8 mouse cellular contexts compared by ENCODE assay signal in genomic region chr6:18031509-18032010, GRCm38 (mm10). TPM values are rescaled to one million over a fixed set of nuclear protein-coding genes. Genes with fewer than 3 reads are reported as not detected.
DNase-seq lines count a peak whose midpoint lies in the region; ATAC-seq and TF ChIP-seq lines count a peak whose summit lies in the region.

No protein-coding gene starts in this region.

- ATAC-seq in frontal cortex, adult (ENCODE audit: low TSS enrichment) = peak; percentile 82
- peak; percentile 59 to 63 for ATAC-seq in hematopoietic stem cell, adult 5-6 weeks (replicated peaks in 1 of 2; ENCODE audit: insufficient read depth in 1 of 2, low FRiP score in 2 of 2, low TSS enrichment in 1 of 2, low read depth in 1 of 2, poor library complexity in 2 of 2, severe bottlenecking in 2 of 2)
- no peak for ATAC-seq in inflammation-experienced regulatory T-cells, adult 6 months

- intact Hi-C loops in left cerebral cortex, adult 2 months (cut with DNase I) = loop anchor here (2.0 to 5.0 kb wide), 2 partner anchors 19 to 109 kb away; no protein-coding TSS in a partner anchor

- no peak for DNase-seq in layer of hippocampus, adult 2 months (ENCODE audit: low spot score in 2 of 2)
- no peak for DNase-seq in layer of hippocampus, adult 11-12 months (ENCODE audit: low spot score)
- peak; percentile 37 to 65 for DNase-seq in left cerebral cortex, adult 2 months (ENCODE audit: extremely low spot score in 1 of 2, low spot score in 2 of 2)
- DNase-seq in lung, postnatal 14 days = peak; percentile 59
- DNase-seq in ovary, postnatal 36 days (ENCODE audit: low spot score) = peak; percentile 53

- peak overlapping the region; percentile 49 for H3K4me3 ChIP-seq in layer of hippocampus, adult 2 months
- H3K4me3 ChIP-seq in left cerebral cortex, adult 2 months = peak overlapping the region; percentile 42

- TF ChIP-seq CTCF in layer of hippocampus, adult 2 months (conservative IDR thresholded peaks at IDR 0.05) = no peak
- no peak for TF ChIP-seq CTCF in left cerebral cortex, adult 2 months (IDR thresholded peaks at IDR 0.05)

- H3K27ac ChIP-seq in layer of hippocampus, adult 2 months = no peak overlapping the region
- no peak overlapping the region for H3K27ac ChIP-seq in left cerebral cortex, adult 2 months

RNA-seq across cellular contexts. Expression of gene Wnt2, which starts 1.2 kb away (rescaled TPM):
- 1 to 10 TPM; 6.1 to 7.3 TPM for total RNA-seq in layer of hippocampus, adult 2 months (2021)
- total RNA-seq in hematopoietic stem cell, adult 5-6 weeks (2017) = not detected in 2 replicates
- total RNA-seq in left cerebral cortex, adult 2 months (2021) = 1 to 10 TPM; 6.7 to 6.8 TPM
- not detected for polyA plus RNA-seq in inflammation-experienced regulatory T-cells, adult 6 months (2017; shearing (Covaris generic))

Comparison
In these comparisons a context has a peak if more than half of its experiments do, and no peak if none do; other contexts are left out.
1. DNase-seq: peak in left cerebral cortex, adult 2 months (2 of 2), lung, postnatal 14 days (single experiment) and ovary, postnatal 36 days (single experiment); none in layer of hippocampus, adult 2 months (0 of 2) and layer of hippocampus, adult 11-12 months (single experiment).